Mouse (Mus musculus): ENCODE measurements around the gene Trmt13.

- TF ChIP-seq POLR2A (IDR thresholded peaks at IDR 0.05; ENCODE audit: insufficient read depth, low read depth, low read length), result no peak
- no peak for TF ChIP-seq CTCF (IDR thresholded peaks at IDR 0.05)
These were observed 51.3 kb downstream of the Trmt13 start for GRCm38 (mm10) chr3:116563095-116563492.

Data from heart, adult 2 months (tissue).